Mouse (Mus musculus): ENCODE results near the gene Arhgap20.
A peak's percentile ranks its signal among the peaks of the same experiment; 100 is the strongest.

Arhgap20 gene

GRCm38 (mm10) chr9:51764921-51765416 lies at the start of gene Arhgap20:
TSS of gene Arhgap20 (plus strand) at chr9:51765337.
- peak; percentile 42 for DNase-seq (ENCODE audit: low spot score)

- no peak for DNase-seq (ENCODE audit: low spot score)
These were observed 46.3 kb upstream of the Arhgap20 start for GRCm38 (mm10) chr9:51718793-51719192.

DNA sequence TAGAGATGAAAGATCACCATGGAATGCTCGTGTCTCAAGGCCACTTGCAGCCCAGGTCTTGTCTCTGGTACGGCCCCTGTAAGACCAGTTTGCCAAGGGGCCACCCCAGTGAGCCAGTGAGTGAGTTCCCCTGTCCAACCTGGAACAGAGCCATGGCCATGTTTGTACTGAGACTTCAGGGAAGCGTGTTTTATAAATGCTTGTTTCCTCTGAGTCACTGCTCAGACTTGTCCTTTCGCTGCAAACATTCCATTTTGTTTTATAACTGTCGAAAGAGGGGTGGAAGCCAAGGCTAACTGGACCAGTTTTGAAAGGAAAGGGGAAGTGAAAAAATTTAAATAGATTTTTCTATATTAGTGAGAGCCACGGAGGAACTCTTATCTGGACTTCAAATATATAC lies 37.2 kb upstream of the Arhgap20 start:
- DNase-seq (ENCODE audit: low spot score) = no peak

DNA sequence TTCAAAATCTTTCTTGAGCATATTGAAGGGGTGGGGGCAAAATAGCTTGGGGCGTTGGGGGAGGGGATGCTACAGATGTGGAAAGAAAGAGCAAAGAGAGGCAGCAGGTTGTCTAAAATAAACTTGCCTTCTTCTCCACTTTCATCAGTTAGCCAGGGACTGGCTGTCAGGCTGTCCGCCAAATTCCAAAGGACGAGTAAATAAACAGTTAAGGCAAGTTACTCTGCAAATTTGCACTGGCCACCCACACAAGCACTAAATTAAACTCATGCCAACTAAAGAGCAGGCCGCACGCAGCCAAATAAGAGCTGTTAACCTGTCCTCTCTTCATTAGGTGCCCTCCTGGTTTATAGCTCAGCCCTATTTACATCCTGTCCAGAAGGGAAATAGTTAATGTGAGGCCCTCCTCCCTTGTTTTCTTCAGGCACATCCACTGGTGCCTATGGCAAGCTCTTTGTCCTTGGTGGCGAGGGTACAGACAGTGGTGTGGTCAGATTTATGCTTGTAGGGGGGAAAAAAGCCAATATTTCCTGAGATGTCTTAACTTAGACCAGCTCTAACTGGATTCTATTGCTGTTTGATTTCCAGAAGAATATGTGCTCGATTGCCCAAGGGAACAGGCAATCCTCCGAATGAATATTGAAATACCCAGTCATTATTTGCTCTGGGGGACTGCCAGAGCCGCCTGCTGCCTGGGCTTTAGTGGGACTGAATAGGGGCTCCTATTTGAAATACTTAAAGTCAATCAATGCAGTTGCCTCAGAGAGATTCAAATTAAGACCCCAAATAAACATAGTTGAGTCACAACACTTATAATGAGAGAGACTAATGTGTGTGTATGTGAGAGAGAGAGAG lies 29.7 kb upstream of the Arhgap20 start:
- no peak for DNase-seq (ENCODE audit: low spot score)

DNA sequence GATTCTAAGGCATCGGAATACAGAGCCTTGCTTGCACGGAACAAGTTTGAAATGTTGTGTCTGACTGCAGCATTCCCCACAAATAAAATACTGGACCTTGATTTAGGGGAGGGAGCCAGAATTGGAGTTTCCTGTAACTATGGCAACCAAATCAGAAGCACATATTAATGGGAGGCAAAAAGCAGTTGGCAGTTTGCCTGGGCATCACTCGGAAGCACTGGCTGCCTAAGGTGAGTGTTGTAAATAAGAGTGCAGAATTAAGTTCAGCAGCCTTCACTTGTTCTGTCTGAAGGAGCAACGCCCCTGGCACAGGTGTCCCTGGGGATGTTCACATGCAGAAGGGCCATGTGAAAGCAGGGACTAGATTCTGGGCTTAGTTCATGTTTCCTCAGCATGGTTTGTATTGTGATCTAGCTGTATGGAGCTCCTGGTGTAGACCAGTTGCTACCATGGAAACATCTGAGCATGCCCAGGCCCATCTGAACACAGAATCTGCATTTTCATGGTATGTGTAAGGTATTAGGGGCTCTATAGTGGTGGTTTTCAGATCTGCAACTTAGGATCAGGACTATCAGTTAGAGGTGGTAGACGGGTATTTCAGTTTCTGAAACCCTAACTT lies 28.3 kb upstream of the Arhgap20 start:
- DNase-seq (ENCODE audit: low spot score) = peak; percentile 22

GRCm38 (mm10) chr9:51738349-51738748 lies 26.8 kb upstream of the Arhgap20 start:
- no peak for DNase-seq (ENCODE audit: low spot score)

DNA sequence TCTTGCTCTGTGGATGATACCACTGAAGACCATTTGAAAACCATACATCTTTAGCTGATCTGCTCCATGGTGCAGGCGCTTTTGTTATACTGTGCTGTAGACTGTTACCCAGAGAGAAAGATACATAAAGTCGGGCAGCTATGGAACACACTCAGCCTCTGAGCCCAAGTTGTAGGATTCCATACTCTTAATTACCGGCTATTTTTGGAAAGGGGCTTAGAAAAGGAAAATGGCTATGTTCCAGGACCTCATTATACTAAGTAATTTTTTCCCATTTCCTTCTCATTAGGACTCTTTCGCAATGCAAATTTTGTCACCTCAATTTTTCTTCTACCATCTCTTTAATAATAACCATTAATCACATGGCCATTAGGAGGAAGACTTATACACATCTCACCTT lies 25.3 kb upstream of the Arhgap20 start:
- no peak for DNase-seq (ENCODE audit: low spot score)

DNA sequence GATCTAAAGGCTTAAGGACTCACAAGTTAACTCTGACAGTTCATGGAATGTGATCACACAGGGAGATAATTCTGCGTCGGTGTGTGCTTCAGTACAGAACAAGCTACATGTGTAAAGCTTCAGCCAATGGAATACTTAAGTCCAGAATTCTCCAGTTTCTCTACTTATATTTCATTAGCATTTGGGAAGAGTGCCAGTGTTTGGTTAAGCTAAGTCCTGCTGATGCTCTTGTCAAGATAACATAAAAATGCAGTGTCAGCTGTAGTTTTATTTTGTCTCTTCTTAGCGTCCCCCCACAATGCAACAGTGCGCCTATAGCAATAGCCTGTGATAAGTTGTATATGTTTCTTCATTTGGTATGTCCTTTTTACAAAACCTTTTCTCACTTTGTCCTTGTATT lies 15.0 kb upstream of the Arhgap20 start:
- DNase-seq (ENCODE audit: low spot score) = no peak

DNA sequence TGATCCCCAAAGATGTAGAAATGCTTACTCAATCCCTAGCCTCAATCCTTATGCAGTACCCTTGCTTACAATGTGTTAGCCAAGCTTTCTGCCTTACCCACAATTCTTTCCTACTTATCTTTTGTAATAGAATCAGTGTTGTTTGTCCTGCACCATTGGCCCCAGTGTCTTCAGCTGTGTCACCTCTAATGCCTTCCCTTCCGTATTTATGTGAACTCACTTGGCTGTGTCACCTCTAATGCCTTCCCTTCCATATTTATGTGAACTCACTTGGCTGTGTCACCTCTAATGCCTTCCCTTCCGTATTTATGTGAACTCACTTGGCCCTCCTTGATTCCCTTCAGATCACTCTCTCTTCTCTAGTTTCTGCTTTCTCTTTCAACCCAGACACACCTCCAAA lies 4.1 kb upstream of the Arhgap20 start:
- DNase-seq (ENCODE audit: low spot score) = no peak

DNA sequence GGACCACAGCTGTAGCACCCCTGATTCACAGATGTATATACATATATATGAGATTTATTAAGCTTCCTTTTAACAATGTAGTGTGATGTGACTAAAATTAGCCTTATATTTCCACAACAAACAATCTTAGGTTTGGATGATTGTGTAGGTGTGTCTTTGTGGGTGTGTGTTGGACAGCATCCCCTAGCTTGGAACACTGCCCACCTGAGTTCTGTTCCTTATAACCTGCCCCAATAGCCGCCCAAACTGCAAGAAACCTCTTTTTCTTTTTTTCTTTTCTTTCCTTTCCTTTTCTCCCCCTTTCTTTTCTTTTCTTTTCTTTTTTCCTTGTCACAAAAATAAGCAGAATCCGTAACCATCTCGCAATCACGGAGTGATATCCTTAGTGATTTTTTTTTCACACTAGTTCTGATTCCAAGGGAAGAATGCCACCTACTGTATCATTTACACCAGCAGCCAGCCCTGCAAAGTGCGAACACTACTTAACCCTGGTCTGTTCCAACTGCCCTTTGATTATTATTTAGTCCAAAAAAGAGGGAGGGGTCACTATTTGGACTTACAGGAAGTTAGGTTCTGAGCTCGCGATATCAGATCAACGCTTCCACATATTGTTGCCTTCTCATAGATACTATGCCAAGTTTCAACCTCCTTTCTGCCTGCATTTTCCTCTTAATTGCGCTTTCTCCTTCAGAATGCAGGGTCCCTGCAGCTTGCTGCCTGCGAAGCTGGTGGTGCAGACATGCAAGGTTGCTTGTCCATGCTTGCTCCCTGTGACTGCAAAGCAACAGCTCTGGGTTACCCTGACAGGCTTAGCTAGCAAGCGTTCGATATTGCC lies 879 bp upstream of the Arhgap20 start:
- peak; percentile 12 for DNase-seq (ENCODE audit: low spot score)

DNA sequence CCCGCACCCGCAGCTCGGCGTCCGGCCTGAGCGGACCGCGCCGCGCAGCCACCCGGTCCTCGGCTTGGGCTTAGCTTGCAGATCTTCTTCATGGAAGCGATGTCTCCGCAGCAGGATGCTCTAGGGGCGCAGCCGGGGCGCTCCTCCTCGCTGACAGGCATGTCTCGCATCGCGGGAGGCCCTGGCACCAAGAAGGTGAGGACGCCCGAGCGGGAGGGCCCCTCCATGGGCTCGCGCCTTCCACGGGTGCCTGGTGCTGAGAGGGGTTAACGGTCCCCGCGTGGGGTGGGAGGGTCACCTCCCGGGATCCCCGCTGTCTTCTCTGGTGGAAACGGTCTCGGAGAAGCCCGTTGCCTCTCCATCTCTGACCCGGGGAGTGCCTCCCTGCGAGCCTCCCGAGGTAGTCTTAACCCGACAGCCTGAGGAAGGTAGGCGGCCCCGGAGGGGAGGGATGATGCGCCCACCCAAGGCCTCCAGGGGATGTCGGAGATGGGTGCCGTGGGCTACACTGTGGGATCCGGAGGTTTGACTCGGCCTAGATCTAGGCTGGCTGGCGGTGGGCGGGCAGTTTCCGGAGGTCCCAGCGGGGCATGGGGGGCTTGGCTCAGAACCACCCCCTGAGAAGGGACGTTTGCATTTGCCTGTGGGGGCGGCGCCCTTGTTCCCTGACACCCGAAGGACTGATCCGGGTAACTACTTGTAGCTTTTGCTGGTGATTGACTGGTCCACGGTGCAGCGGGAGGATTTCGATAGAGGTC lies 459 bp downstream of the Arhgap20 start:
- DNase-seq (ENCODE audit: low spot score) = peak; percentile 18

DNA sequence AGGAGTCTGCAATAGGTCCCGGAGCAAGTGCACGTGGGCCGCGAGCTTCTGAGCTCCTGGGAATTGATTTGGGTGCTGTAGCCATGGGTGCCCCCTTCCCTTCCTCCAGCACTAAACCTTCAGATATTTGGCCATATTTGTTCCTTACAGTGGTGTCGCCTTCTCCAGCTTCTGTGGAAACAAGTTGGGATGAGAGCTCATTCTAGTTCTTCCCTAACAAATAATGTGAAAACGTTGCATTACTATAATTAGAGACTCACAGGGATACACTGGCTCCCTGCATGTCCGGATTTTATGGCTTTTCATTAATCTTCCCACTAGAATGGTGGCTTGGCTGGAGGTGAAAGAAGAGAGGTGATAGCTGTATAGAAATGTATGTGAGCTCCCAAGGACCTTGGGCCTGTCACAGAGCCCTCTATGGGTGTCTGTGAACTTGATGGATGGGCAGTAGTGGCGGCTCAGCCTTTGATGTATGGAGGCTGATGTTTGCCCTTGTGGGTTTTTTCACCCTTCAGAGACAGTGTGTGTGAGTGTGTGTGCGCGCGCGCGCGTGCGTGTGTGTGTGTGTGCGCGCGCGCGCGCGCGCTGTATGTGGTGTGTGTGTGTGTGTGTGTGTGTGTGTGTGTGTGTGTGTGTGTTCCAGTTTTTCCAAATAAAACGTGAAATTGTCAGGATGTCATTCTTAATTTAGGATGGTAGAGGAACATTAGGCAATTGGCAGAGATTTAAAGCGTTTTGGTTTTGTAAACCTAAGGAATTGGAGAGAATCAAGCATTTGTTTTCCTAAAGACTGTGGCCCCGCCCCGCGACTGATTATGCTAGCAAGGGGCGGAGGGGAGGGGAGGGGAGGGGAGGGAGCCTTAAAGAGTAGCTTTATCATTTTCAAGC lies 1.3 kb downstream of the Arhgap20 start:
- peak; percentile 12 for DNase-seq (ENCODE audit: low spot score)

GRCm38 (mm10) chr9:51774201-51774600 lies 9.1 kb downstream of the Arhgap20 start:
- no peak for DNase-seq (ENCODE audit: low spot score)

GRCm38 (mm10) chr9:51776459-51776858 lies 11.3 kb downstream of the Arhgap20 start:
- no peak for DNase-seq (ENCODE audit: low spot score)

DNA sequence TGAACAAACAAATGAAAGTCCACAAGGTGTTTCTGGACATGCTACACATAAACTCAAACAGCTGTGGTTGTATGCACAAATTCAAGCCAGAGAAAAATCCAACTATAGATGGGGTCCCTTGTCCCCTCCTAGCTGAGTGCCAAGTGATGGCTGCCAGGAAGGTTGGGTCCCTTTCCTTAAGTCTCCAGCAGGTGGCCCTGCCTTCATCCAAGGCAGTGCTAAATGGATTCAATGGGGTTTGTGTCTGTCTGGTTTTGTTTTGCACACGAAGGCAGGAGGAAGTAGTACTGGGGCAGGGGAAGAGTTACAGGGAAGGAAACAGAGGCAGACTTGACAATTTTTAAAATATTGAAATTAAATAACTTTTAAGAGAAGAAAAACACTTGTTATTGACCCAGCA lies 12.0 kb downstream of the Arhgap20 start:
- DNase-seq (ENCODE audit: low spot score) = no peak

DNA sequence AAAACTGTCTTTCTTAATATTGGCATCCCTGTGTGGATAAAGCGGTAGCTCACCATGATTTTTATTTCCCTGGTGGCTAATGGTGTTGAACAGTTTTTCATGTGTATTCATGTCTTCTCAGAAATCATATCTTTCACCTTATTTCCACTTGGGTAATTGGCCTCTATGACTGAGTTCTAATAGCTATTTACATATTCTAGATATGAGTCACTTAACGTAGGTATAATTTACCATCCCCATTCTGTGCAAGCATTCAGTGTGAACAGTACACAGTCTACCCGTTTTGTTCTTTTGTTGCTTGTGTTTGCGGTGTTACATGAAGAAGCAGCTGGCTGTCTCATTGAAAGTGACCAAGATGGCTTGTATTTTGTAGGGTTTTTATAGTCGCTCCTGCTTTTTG lies 14.1 kb downstream of the Arhgap20 start:
- DNase-seq (ENCODE audit: low spot score) = no peak

DNA sequence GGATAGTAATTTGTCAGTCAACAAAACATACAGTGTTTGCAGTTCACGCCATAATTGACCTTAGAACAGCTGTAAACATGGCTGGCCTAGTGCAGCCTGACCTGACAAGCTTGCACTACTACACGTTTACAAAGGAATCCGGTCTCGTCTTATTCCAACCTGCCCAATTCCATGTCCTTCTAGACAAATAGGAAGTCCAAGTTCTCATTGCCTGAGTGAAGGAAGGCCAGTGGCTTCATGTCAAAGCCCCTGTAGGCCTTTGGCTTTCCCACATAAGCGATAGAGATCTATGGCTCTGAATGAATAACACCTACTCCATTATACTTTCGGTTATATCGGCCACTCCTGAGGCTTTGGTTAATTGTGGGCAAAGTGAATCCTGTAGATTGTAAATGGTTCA lies 16.0 kb downstream of the Arhgap20 start:
- DNase-seq (ENCODE audit: low spot score) = no peak

GRCm38 (mm10) chr9:51787380-51787779 lies 22.2 kb downstream of the Arhgap20 start:
- DNase-seq (ENCODE audit: low spot score) = no peak

DNA sequence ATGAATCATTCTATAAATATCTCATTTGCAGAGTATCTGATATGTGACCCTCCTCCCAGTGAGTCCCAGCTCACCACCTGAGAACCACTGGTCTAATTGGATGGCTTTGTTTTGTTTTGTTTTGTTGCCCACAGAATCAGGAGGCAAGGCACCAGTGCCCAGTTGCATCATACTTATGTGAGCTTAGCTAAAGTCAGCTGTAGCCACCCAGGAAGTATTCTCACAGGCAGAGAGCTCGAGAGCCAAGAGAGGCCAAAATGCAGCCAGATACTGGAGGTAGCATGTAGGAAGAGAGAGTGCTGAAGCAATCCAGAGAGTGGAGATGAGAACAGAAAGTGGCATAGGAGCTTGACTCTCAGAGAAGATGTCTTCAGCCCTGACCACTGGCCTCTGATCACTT lies 23.3 kb downstream of the Arhgap20 start:
- DNase-seq (ENCODE audit: low spot score) = no peak

DNA sequence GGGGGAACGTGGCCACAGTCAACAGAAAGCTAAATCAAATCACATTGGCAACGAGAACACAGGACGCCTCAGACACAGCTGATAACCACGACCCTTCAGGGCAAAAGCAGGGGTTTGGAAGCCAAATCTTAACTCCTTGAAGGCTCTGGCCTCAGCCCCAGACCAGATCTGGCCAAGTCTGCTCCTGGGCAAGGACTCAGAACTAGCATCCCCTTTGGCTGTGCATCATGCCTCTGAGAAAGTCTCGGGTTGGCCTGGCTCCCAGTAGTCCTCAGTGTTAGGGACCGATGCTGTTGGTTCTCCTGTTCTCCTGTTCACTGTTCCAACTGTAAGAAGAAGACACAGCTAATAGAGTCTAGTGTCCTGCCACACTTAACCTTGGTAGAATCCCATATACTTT lies 30.1 kb downstream of the Arhgap20 start:
- no peak for DNase-seq (ENCODE audit: low spot score)

DNA sequence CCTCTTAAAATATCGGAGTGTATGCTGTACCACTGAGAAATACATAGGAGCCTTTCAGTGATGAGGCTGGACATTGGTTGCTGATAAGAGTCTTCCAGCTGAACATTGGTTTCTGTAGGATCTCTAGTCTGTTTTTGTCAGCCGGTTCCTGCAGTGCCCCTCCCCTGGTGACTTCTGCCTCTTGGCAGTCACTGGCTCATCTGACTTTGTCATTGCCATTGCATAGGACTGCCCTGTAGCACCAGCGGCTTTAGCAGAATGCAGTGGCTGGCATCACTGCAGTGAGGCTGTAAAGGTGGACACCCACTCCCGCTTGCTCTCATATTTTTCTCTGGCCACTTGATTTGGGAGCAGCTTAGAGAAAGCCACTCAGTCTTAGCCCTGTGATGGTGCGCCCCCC lies 33.1 kb downstream of the Arhgap20 start:
- DNase-seq (ENCODE audit: low spot score) = no peak

All from layer of hippocampus, adult 9-10 months (tissue).